Mouse (Mus musculus): ENCODE data around the gene Fbxw10. TPM values are rescaled to one million over a fixed set of nuclear protein-coding genes. Genes with fewer than 3 reads are reported as not detected.

The Fbxw10 gene
- polyA plus RNA-seq, 1 experiment from 2014 or later, result 0.14 TPM

GRCm38 (mm10) chr11:62813970-62814624 is 32.8 kb upstream of the Fbxw10 start:
- Histone ChIP-seq H3K4me1 (replicated peaks; ENCODE audit: control insufficient read depth, insufficient read depth, low read length) (no peaks in the 10 kb centered on the region), H3K36me3 (ENCODE audit: control insufficient read depth, insufficient read depth) (no peaks in the 10 kb centered on the region), H3K27ac (ENCODE audit: low read depth, low read length) (no peak overlapping the region), H3K9ac (ENCODE audit: low read depth, low read length) (no peak overlapping the region), H3K4me3 (ENCODE audit: low read depth, low read length) (no peak overlapping the region), H3K9me3 (ENCODE audit: control insufficient read depth) (no peaks in the 10 kb centered on the region), H3K4me2 (replicated peaks; ENCODE audit: low read depth) (no peak overlapping the region), H3K27me3 (replicated peaks; ENCODE audit: control insufficient read depth, insufficient read depth, low read length) (no peaks in the 10 kb centered on the region)
- WGBS, result 45% methylated on average over 6 of the region's 6 CpGs
- peak; percentile 67 for ATAC-seq
- no peak for TF ChIP-seq CTCF (IDR thresholded peaks at IDR 0.05; ENCODE audit: low read depth)

GRCm38 (mm10) chr11:62814625-62815024 is 32.2 kb upstream of the Fbxw10 start:
- Histone ChIP-seq H3K4me2 (replicated peaks; ENCODE audit: low read depth) (no peak overlapping the region), H3K27ac (ENCODE audit: low read depth, low read length) (no peak overlapping the region), H3K9ac (ENCODE audit: low read depth, low read length) (no peak overlapping the region), H3K4me1 (replicated peaks; ENCODE audit: control insufficient read depth, insufficient read depth, low read length) (no peaks in the 10 kb centered on the region), H3K4me3 (ENCODE audit: low read depth, low read length) (no peak overlapping the region), H3K36me3 (ENCODE audit: control insufficient read depth, insufficient read depth) (no peaks in the 10 kb centered on the region), H3K9me3 (ENCODE audit: control insufficient read depth) (no peaks in the 10 kb centered on the region), H3K27me3 (replicated peaks; ENCODE audit: control insufficient read depth, insufficient read depth, low read length) (no peaks in the 10 kb centered on the region)
- no peak for ATAC-seq
- TF ChIP-seq CTCF (IDR thresholded peaks at IDR 0.05; ENCODE audit: low read depth), result no peak
- WGBS, result 59% methylated on average over 4 of the region's 4 CpGs

DNA sequence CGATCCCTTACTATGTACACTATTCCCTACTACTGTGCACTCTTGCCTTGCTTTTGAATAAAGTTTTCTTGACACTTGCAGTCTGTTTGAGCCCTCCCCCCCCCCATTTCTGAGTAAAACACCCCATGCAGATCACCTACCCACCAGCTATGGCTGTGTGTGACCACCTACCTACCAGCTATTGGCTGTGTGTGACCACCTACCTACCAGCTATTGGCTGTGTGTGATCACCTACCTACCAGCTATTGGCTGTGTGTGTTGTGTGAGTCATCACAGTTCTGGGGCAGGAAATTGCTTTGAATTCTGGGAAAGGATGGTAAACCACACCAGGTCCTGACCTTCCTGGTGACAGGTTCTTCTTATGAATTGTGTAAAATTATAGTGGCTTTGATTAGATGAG is 31.4 kb upstream of the Fbxw10 start:
- no peak for ATAC-seq
- Histone ChIP-seq H3K4me1 (replicated peaks; ENCODE audit: control insufficient read depth, insufficient read depth, low read length) (0 out of 2 replicates have a peak, but pooled peaks cover 4% of the 10 kb centered on the region), H3K27ac (ENCODE audit: low read depth, low read length) (no peak overlapping the region), H3K36me3 (ENCODE audit: control insufficient read depth, insufficient read depth) (no peaks in the 10 kb centered on the region), H3K9ac (ENCODE audit: low read depth, low read length) (no peak overlapping the region), H3K27me3 (replicated peaks; ENCODE audit: control insufficient read depth, insufficient read depth, low read length) (no peaks in the 10 kb centered on the region), H3K4me2 (replicated peaks; ENCODE audit: low read depth) (no peak overlapping the region), H3K9me3 (ENCODE audit: control insufficient read depth) (no peaks in the 10 kb centered on the region), H3K4me3 (ENCODE audit: low read depth, low read length) (no peak overlapping the region)
- no peak for TF ChIP-seq CTCF (IDR thresholded peaks at IDR 0.05; ENCODE audit: low read depth)
- 96% methylated on average over 1 of the region's 1 CpGs for WGBS

- no peak overlapping the region for H3K27ac ChIP-seq (ENCODE audit: low read depth, low read length)
- TF ChIP-seq CTCF (IDR thresholded peaks at IDR 0.05; ENCODE audit: low read depth), result no peak
- no peak overlapping the region for H3K4me3 ChIP-seq (ENCODE audit: low read depth, low read length)
- ATAC-seq, result no peak
- no peak overlapping the region for H3K9ac ChIP-seq (ENCODE audit: low read depth, low read length)
- no peaks in the 10 kb centered on the region for H3K36me3 ChIP-seq (ENCODE audit: control insufficient read depth, insufficient read depth)
- no peaks in the 10 kb centered on the region for H3K9me3 ChIP-seq (ENCODE audit: control insufficient read depth)
- 0 out of 2 replicates have a peak, but pooled peaks cover 4% of the 10 kb centered on the region for H3K4me1 ChIP-seq (replicated peaks; ENCODE audit: control insufficient read depth, insufficient read depth, low read length)
- no peak overlapping the region for H3K4me2 ChIP-seq (replicated peaks; ENCODE audit: low read depth)
- no peaks in the 10 kb centered on the region for H3K27me3 ChIP-seq (replicated peaks; ENCODE audit: control insufficient read depth, insufficient read depth, low read length)
- 20% methylated on average over 6 of the region's 6 CpGs for WGBS
These were observed 30.3 kb upstream of the Fbxw10 start for GRCm38 (mm10) chr11:62816591-62816990.

DNA sequence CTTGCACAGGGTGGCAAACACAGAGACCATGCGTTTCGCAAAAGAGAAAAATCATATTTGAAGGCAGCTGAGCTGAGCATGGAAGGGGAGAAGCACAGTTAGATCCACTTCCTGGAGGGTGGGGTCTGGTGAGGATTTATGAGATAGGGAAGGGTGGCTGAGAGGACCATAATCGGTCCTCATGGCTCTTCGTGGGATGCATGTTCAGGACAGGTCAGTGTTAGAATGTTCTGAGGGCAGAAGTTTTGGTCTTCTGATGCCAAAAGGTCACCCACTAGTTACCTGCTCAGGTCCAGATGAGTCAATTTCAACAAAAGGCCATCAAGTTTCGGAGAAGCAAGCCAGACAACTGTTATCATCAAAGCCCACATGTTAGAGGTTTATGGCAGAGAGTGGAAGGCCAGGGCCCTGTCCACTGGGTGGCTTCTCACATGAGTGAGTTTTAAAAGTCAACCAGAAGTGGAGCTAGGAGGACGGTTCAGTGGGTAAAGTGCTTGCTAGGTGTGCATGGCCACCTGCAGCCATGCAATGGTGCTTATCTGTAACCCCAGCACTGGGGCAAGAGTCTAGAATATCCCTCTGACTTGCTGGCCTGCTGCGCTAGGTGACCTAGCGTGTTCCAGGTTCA is 27.7 kb upstream of the Fbxw10 start:
- TF ChIP-seq CTCF (IDR thresholded peaks at IDR 0.05; ENCODE audit: low read depth), result no peak; the same call in 1 of the 2 replicates
- no peak for ATAC-seq
- no peaks in the 10 kb centered on the region for H3K36me3 ChIP-seq (ENCODE audit: control insufficient read depth, insufficient read depth)
- no peaks in the 10 kb centered on the region for H3K9me3 ChIP-seq (ENCODE audit: control insufficient read depth)
- H3K4me3 ChIP-seq (ENCODE audit: low read depth, low read length), result no peak overlapping the region
- H3K4me1 ChIP-seq (replicated peaks; ENCODE audit: control insufficient read depth, insufficient read depth, low read length), result 0 out of 2 replicates have a peak, but pooled peaks cover 10% of the 10 kb centered on the region
- no peak overlapping the region for H3K4me2 ChIP-seq (replicated peaks; ENCODE audit: low read depth)
- H3K27me3 ChIP-seq (replicated peaks; ENCODE audit: control insufficient read depth, insufficient read depth, low read length), result no peaks in the 10 kb centered on the region
- H3K27ac ChIP-seq (ENCODE audit: low read depth, low read length), result 0 out of 2 replicates have a peak overlapping the region, but pooled peaks have one; percentile 28
- 66% methylated on average over 8 of the region's 8 CpGs for WGBS
- no peak overlapping the region for H3K9ac ChIP-seq (ENCODE audit: low read depth, low read length)

- Histone ChIP-seq H3K27ac (ENCODE audit: low read depth, low read length) (peak within 1 kb of the TSS; percentile 84), H3K9me3 (ENCODE audit: control insufficient read depth) (no peaks in the 10 kb centered on the region), H3K4me1 (replicated peaks; ENCODE audit: control insufficient read depth, insufficient read depth, low read length) (0 out of 2 replicates have a peak, but pooled peaks cover 10% of the 10 kb centered on the region), H3K9ac (ENCODE audit: low read depth, low read length) (peak within 1 kb of the TSS; percentile 57), H3K27me3 (replicated peaks; ENCODE audit: control insufficient read depth, insufficient read depth, low read length) (no peaks in the 10 kb centered on the region), H3K4me3 (ENCODE audit: low read depth, low read length) (peak within 1 kb of the TSS; percentile 61), H3K36me3 (ENCODE audit: control insufficient read depth, insufficient read depth) (no peaks in the 10 kb centered on the region; the same call in 1 of the 2 replicates), H3K4me2 (replicated peaks; ENCODE audit: low read depth) (peak within 1 kb of the TSS; percentile 87)
- peak; percentile 74 for ATAC-seq
- TF ChIP-seq CTCF (IDR thresholded peaks at IDR 0.05; ENCODE audit: low read depth), result no peak
- WGBS, result 2% methylated on average over 15 of the region's 15 CpGs
These were observed 26.8 kb upstream of the Fbxw10 start, which contains the start of gene Trim16 for GRCm38 (mm10) chr11:62820059-62820541. Gene Trim16 (plus strand): TSS chr11:62820231.

All from intestine, postnatal 0 days (tissue).